In genomic region chr8:89680937-89681336, GRCm38 (mm10) we compare ENCODE assay signal across 24 mouse cellular contexts.
DNase-seq lines count a peak whose midpoint lies in the region; ATAC-seq and TF ChIP-seq lines count a peak whose summit lies in the region.
"Had no signal": no experiment of that assay in that cellular context is flagged by ENCODE, and none has a peak within 500 bp of the region (broad histone marks: within the 10 kb centered on the region; RNA-seq: fewer than 3 reads in every experiment).

No protein-coding gene starts in this region.

- no peaks in the 10 kb centered on the region for H3K4me1 ChIP-seq in liver, postnatal 0 days (ENCODE audit: insufficient read depth)
- no peaks in the 10 kb centered on the region for H3K4me1 ChIP-seq in liver, embryonic 11.5 days (replicated peaks; ENCODE audit: control insufficient read depth, insufficient read depth, low read length)
- H3K4me1 ChIP-seq: embryonic facial prominence, embryonic 10.5 days; embryonic facial prominence, embryonic 12.5 days had no signal

- no peaks in the 10 kb centered on the region for H3K9me3 ChIP-seq in liver, postnatal 0 days (ENCODE audit: low read length)
- H3K9me3 ChIP-seq in liver, embryonic 11.5 days (ENCODE audit: control insufficient read depth, low read length), result no peaks in the 10 kb centered on the region
- H3K9me3 ChIP-seq: embryonic facial prominence, embryonic 10.5 days; embryonic facial prominence, embryonic 12.5 days; forebrain, embryonic 13.5 days; forebrain, embryonic 15.5 days had no signal

- no peak overlapping the region for H3K4me3 ChIP-seq in liver, postnatal 0 days (ENCODE audit: low read depth, low read length)
- H3K4me3 ChIP-seq in liver, embryonic 11.5 days (ENCODE audit: low read depth, low read length), result no peak overlapping the region
- H3K4me3 ChIP-seq: embryonic facial prominence, embryonic 10.5 days; embryonic facial prominence, embryonic 12.5 days; forebrain, embryonic 13.5 days; forebrain, embryonic 15.5 days had no signal

- H3K36me3 ChIP-seq in liver, postnatal 0 days (replicated peaks; ENCODE audit: insufficient read depth, low read length), result no peaks in the 10 kb centered on the region
- no peaks in the 10 kb centered on the region for H3K36me3 ChIP-seq in liver, embryonic 11.5 days (ENCODE audit: control insufficient read depth, insufficient read depth, low read length)
- H3K36me3 ChIP-seq: embryonic facial prominence, embryonic 10.5 days; embryonic facial prominence, embryonic 12.5 days; forebrain, embryonic 15.5 days; G1E had no signal

- ATAC-seq in liver, postnatal 0 days, result no peak
- no peak for ATAC-seq in liver, embryonic 11.5 days (replicated peaks; ENCODE audit: low FRiP score)
- peak; percentile 57 for ATAC-seq in megakaryocyte progenitor cell, adult 5-6 weeks (replicated peaks; ENCODE audit: poor library complexity)
- ATAC-seq: activated CD4-positive, CD25-positive, alpha-beta regulatory T cell, adult 4 months; CD4-positive, CD25-positive, alpha-beta regulatory T cell, adult 4 months; forebrain, embryonic 13.5 days; forebrain, embryonic 15.5 days; Patski had no signal

- TF ChIP-seq CTCF in liver, postnatal 0 days (IDR thresholded peaks at IDR 0.05; ENCODE audit: low read depth), result no peak

- no peak overlapping the region for H3K9ac ChIP-seq in liver, postnatal 0 days (replicated peaks)
- H3K9ac ChIP-seq in liver, embryonic 11.5 days (ENCODE audit: low read depth, low read length), result no peak overlapping the region
- H3K9ac ChIP-seq: embryonic facial prominence, embryonic 12.5 days; forebrain, embryonic 13.5 days; forebrain, embryonic 15.5 days had no signal

- WGBS in liver, postnatal 0 days (ENCODE audit: insufficient replicate concordance), result 61% methylated on average over 4 of the region's 4 CpGs
- WGBS in liver, embryonic 11.5 days, result 85% methylated on average over 4 of the region's 4 CpGs

- DNase-seq in heart, adult 11 months, result peak; percentile 46
- DNase-seq in heart, adult 18-20 months, result no peak
- no peak for DNase-seq in liver, postnatal 0 days
- no peak for DNase-seq in liver, embryonic 11.5 days (ENCODE audit: low spot score)
- DNase-seq in retina, postnatal 1 day, result no peak
- DNase-seq: adrenal gland, adult 8-10 months; adrenal gland, postnatal 14 days; adrenal gland, postnatal 36 days; B cell, adult 2 months; cerebellum, adult 11-12 months; cerebellum, adult 2 months; cerebellum, adult 9-10 months; cerebellum, postnatal 10 days; cerebellum, postnatal 25 days had no signal

- 0 out of 2 replicates have a peak overlapping the region, but pooled peaks have one; percentile 13 for H3K27ac ChIP-seq in liver, postnatal 0 days (ENCODE audit: low read depth)
- H3K27ac ChIP-seq in liver, embryonic 11.5 days (ENCODE audit: low read depth, low read length), result no peak overlapping the region
- H3K27ac ChIP-seq: embryonic facial prominence, embryonic 10.5 days; embryonic facial prominence, embryonic 12.5 days; forebrain, embryonic 13.5 days; forebrain, embryonic 15.5 days had no signal

- no peak for TF ChIP-seq EP300 in liver, postnatal 0 days (IDR thresholded peaks at IDR 0.05; ENCODE audit: low read depth)

- H3K27me3 ChIP-seq in liver, postnatal 0 days (ENCODE audit: insufficient read depth, low read length), result no peaks in the 10 kb centered on the region
- no peaks in the 10 kb centered on the region for H3K27me3 ChIP-seq in liver, embryonic 11.5 days (replicated peaks; ENCODE audit: control insufficient read depth, insufficient read depth, low read length)
- H3K27me3 ChIP-seq: CH12.LX; embryonic facial prominence, embryonic 12.5 days; forebrain, embryonic 13.5 days had no signal

- H3K4me2 ChIP-seq in liver, postnatal 0 days (ENCODE audit: low read depth, low read length), result no peak overlapping the region
- no peak overlapping the region for H3K4me2 ChIP-seq in liver, embryonic 11.5 days
- H3K4me2 ChIP-seq: embryonic facial prominence, embryonic 12.5 days; forebrain, embryonic 13.5 days; forebrain, embryonic 15.5 days had no signal
